Mouse (Mus musculus) embryonic fibroblast, embryonic 13.5 days (primary cell): ENCODE measurements around the gene Amn1. TPM values are rescaled to one million over a fixed set of nuclear protein-coding genes. Genes with fewer than 3 reads are reported as not detected.

Experiments
- H3K27ac ChIP-seq: 2 replicates; pipeline ENCODE4 v1.5.1; 2012; ENCODE audit warnings: low read length, control low read depth, inconsistent platforms; ENCODE audit not compliant: insufficient read depth
- H3K4me1 ChIP-seq: 2 replicates; pipeline ENCODE4 v1.6.1; 2011; ENCODE audit warnings: low read length; ENCODE audit not compliant: control insufficient read depth, insufficient read depth
- H3K4me3 ChIP-seq: 2 replicates; pipeline ENCODE4 v1.5.1; 2011; ENCODE audit warnings: mild to moderate bottlenecking, control low read depth, low read length; ENCODE audit not compliant: insufficient read depth
- CTCF ChIP-seq: IDR thresholded peaks from 2 replicates; pipeline ENCODE4 v1.5.1; 2011; ENCODE audit warnings: mild to moderate bottlenecking, control low read depth, low read length, moderate library complexity, borderline replicate concordance; ENCODE audit not compliant: insufficient read depth
- POLR2A ChIP-seq: IDR thresholded peaks from 2 replicates; pipeline ENCODE4 v1.6.1; 2011; ENCODE audit warnings: low read depth, mild to moderate bottlenecking, control low read depth, low read length, moderate library complexity
- polyA plus RNA-seq: library from polyadenylated mRNA; stranded (reverse); fragments of >200 nt; gene quantifications from 2 replicates; pipeline ENCODE4 v1.2.4, GENCODE M21; 2011; ENCODE audit warnings: low read depth; ENCODE audit not compliant: missing spikeins, insufficient read length

The Amn1 gene
- polyA plus RNA-seq, 1 experiment = 19.3 TPM

GRCm38 (mm10) chr6:149108909-149109308 is 79.6 kb downstream of the Amn1 start:
- Histone ChIP-seq H3K27ac (no peak overlapping the region), H3K4me1 (no peaks in the 10 kb centered on the region), H3K4me3 (no peak overlapping the region)
- TF ChIP-seq POLR2A (no peak), CTCF (no peak)

GRCm38 (mm10) chr6:149107615-149108014 is 80.9 kb downstream of the Amn1 start:
- H3K4me3 ChIP-seq = no peak overlapping the region
- H3K4me1 ChIP-seq = no peaks in the 10 kb centered on the region
- TF ChIP-seq CTCF (no peak), POLR2A (no peak)

More at GRCm38 (mm10) chr6:149107615-149108014, 80.9 kb downstream of the Amn1 start:
- no peak overlapping the region for H3K27ac ChIP-seq

Other genes starting within 250 kb of the Amn1 start
- 22.9 and 26.5 TPM in 2 replicates for gene Sinhcaf, start 242.2 kb downstream of the Amn1 start, polyA plus RNA-seq
- gene Dennd5b, start 87.0 kb downstream of the Amn1 start, polyA plus RNA-seq = 6.6 and 6.9 TPM in 2 replicates
- gene Gm10203, start 58.5 kb downstream of the Amn1 start, polyA plus RNA-seq = not detected in 2 replicates
- gene Etfbkmt, start 48.9 kb downstream of the Amn1 start, polyA plus RNA-seq = 5.2 and 6.0 TPM in 2 replicates
- 39.7 and 42.8 TPM in 2 replicates for gene Resf1, start 120.7 kb upstream of the Amn1 start, polyA plus RNA-seq
- gene Bicd1, start 220.2 kb upstream of the Amn1 start, polyA plus RNA-seq = 2.9 and 3.3 TPM in 2 replicates